Mouse (Mus musculus) liver, postnatal 0 days (tissue): Measurements from ENCODE around the gene Plcb2.

ENCODE experiments used
- CTCF ChIP-seq: sonication (generic); IDR thresholded peaks from 2 replicates; pipeline ENCODE4 v1.5.1; 2016; ENCODE audit warnings: antibody characterized with exemption, low read depth
- EP300 ChIP-seq: IDR thresholded peaks from 2 replicates; pipeline ENCODE4 v1.6.1; 2016; ENCODE audit warnings: antibody characterized with exemption, low read depth, mild to moderate bottlenecking

DNA sequence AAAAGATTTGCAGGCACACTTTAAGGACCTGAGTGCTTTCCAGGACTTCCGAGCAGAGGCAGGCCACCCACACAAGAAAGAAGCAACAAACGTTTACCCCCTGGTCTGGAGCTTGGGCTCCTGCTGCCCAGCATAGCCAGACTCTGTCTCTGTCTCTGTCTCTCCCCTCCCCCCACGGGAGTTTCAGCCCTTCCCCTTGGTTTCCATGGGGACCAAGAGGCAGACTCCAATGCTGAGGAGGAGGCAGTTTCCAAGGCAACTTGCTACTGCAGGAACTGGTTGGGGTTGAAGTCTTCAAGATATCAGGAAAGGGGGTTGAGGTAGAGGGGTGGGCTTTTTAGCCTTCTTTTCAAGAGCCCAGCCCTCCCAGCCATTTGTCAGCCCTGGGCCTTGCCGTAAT, 14.0 kb downstream of the Plcb2 start:
- TF ChIP-seq EP300 (no peak), CTCF (no peak)
